Mouse (Mus musculus): ENCODE measurements around the gene Eva1b. TPM values are rescaled to one million over a fixed set of nuclear protein-coding genes. Genes with fewer than 3 reads are reported as not detected.

Gene Eva1b
- polyA plus RNA-seq, 1 experiment = 57.5 TPM

DNA sequence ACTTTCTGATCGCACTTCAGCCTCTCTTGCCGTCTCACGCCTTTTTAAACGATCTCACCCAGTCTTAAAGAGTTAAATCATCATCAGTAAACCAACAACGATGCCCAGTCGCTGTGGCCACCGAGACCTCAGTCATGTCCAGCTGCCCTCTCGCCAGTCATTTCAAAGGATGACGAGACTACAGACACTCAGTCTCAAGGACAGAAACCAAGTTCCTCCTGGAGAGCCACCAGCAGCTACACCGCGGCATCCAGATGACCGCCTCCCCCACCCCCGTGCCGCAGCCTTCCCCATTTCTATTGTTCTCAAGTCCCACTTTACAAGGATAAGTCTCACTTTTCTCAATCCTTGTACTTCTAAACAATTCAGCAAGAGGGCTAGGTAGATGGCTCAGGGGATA lies 5.3 kb downstream of the Eva1b start:
- H3K27me3 ChIP-seq (ENCODE audit: control insufficient read depth, insufficient read depth, low read length) = no peaks in the 10 kb centered on the region
- H3K4me3 ChIP-seq (ENCODE audit: extremely low read depth, insufficient read depth, insufficient read length) = no peak overlapping the region
- no peaks in the 10 kb centered on the region for H3K36me3 ChIP-seq (ENCODE audit: control insufficient read depth, insufficient read depth, low read length)
- no peak for TF ChIP-seq CTCF (IDR thresholded peaks at IDR 0.05; ENCODE audit: extremely low read depth, insufficient read depth, insufficient read length, insufficient replicate concordance)
- no peak for TF ChIP-seq POLR2A (IDR thresholded peaks at IDR 0.05; ENCODE audit: low read depth, low read length)
- H3K27ac ChIP-seq (ENCODE audit: insufficient read depth, low read length) = no peak overlapping the region
- no peak for DNase-seq (ENCODE audit: low read depth in 1 of 2, low spot score in 2 of 2)
- WGBS = 80% methylated on average over 14 of the region's 14 CpGs
- peaks cover 6% of the 10 kb centered on the region for H3K4me1 ChIP-seq (ENCODE audit: control insufficient read depth, insufficient read depth, insufficient read length)

DNA sequence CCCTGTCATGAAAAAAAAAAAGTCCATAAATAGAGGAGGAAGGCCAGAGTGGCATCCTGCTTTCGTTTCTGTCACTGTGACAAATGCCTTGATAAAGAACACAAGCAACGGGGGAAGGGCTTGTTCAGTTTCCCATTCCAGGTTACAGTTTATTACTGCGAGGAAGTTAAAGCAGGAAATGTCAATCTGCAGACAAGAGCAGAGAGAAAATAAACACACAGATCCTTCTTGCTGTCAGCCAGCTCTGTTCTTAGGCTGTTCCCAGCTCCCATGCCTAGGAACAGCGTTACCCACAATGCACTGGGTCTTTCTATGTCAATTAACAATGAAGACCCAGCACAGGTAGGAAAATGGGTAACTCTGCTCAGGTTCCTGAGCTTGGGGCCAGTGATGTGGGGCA lies 7.6 kb downstream of the Eva1b start:
- Histone ChIP-seq H3K4me1 (ENCODE audit: control insufficient read depth, insufficient read depth, insufficient read length) (no peaks in the 10 kb centered on the region; the same call in 1 of the 2 replicates), H3K4me3 (ENCODE audit: extremely low read depth, insufficient read depth, insufficient read length) (no peak overlapping the region), H3K27me3 (ENCODE audit: control insufficient read depth, insufficient read depth, low read length) (no peaks in the 10 kb centered on the region), H3K27ac (ENCODE audit: insufficient read depth, low read length) (peak overlapping the region; percentile 21), H3K36me3 (ENCODE audit: control insufficient read depth, insufficient read depth, low read length) (no peaks in the 10 kb centered on the region)
- TF ChIP-seq POLR2A (IDR thresholded peaks at IDR 0.05; ENCODE audit: low read depth, low read length) (no peak), CTCF (IDR thresholded peaks at IDR 0.05; ENCODE audit: extremely low read depth, insufficient read depth, insufficient read length, insufficient replicate concordance) (no peak)
- DNase-seq (ENCODE audit: low read depth in 1 of 2, low spot score in 2 of 2) = no peak
- WGBS = 27% methylated on average over 4 of the region's 4 CpGs

DNA sequence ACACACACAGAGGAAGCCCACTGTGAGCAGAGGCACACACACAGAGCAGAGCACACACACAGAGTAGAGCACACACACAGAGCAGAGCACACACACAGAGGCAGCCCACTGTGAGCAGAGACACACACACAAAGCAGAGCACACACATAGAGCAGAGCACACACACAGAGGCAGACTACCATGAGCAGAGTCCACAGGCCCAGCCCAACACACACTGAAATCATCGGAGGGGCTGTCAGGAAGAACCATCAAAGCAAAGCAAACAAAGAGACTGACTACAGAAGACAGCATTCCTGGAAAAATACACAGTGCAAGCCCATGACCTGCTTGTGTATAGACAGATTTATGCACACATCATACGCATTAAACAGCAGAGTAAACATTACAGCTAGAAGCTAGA lies 8.3 kb downstream of the Eva1b start:
- TF ChIP-seq CTCF (IDR thresholded peaks at IDR 0.05; ENCODE audit: extremely low read depth, insufficient read depth, insufficient read length, insufficient replicate concordance) = no peak
- no peak for TF ChIP-seq POLR2A (IDR thresholded peaks at IDR 0.05; ENCODE audit: low read depth, low read length)
- H3K4me3 ChIP-seq (ENCODE audit: extremely low read depth, insufficient read depth, insufficient read length) = no peak overlapping the region
- H3K27me3 ChIP-seq (ENCODE audit: control insufficient read depth, insufficient read depth, low read length) = no peaks in the 10 kb centered on the region
- H3K27ac ChIP-seq (ENCODE audit: insufficient read depth, low read length) = no peak overlapping the region
- no peaks in the 10 kb centered on the region for H3K36me3 ChIP-seq (ENCODE audit: control insufficient read depth, insufficient read depth, low read length)
- WGBS = 74% methylated on average over 2 of the region's 2 CpGs
- no peak for DNase-seq (ENCODE audit: low read depth in 1 of 2, low spot score in 2 of 2)
- no peaks in the 10 kb centered on the region; the same call in 1 of the 2 replicates for H3K4me1 ChIP-seq (ENCODE audit: control insufficient read depth, insufficient read depth, insufficient read length)

DNA sequence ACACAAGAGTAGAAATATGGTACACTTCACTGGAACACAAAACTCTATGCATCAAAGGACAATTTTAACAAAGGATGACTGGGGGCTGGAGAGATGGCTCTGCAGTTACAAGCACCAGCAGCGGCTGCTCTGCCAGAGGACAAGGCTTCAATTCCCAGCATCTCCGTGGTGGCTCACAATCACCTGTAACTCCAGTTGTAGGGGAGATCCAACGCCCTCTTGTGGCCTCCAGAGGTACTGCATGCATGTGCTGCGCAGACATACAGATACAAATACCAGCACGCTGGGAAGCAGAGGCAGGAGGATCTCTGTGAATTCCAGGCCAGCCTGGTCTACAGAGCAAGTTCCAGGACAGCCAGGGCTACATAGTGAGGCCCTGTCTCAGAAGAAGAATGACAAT lies 9.1 kb downstream of the Eva1b start:
- WGBS = 75% methylated on average over 5 of the region's 5 CpGs
- TF ChIP-seq CTCF (IDR thresholded peaks at IDR 0.05; ENCODE audit: extremely low read depth, insufficient read depth, insufficient read length, insufficient replicate concordance) = peak; percentile 43; the same call in 1 of the 2 replicates
- no peak for TF ChIP-seq POLR2A (IDR thresholded peaks at IDR 0.05; ENCODE audit: low read depth, low read length)
- no peaks in the 10 kb centered on the region for H3K36me3 ChIP-seq (ENCODE audit: control insufficient read depth, insufficient read depth, low read length)
- H3K4me1 ChIP-seq (ENCODE audit: control insufficient read depth, insufficient read depth, insufficient read length) = no peaks in the 10 kb centered on the region; the same call in 1 of the 2 replicates
- no peak overlapping the region for H3K27ac ChIP-seq (ENCODE audit: insufficient read depth, low read length)
- DNase-seq (ENCODE audit: low read depth in 1 of 2, low spot score in 2 of 2) = no peak
- H3K27me3 ChIP-seq (ENCODE audit: control insufficient read depth, insufficient read depth, low read length) = no peaks in the 10 kb centered on the region
- H3K4me3 ChIP-seq (ENCODE audit: extremely low read depth, insufficient read depth, insufficient read length) = no peak overlapping the region

DNA sequence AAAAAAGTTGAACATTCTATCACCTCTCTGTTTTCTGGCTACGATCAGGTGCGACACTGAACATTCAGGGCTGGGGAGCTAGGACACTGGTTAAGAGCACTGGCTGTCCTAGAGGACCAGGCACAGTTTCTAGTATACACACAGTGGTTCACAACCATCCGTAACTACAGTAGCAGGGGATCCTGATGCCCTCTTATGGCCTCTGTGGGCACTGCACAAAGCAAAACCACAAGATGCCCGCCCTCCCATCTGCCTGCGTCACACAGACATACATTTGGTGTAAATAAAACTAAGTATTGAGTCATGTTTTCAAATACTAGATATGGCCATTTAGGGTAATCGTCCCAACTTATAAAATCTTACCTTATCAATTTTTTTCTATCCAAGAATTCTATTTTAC lies 10.0 kb downstream of the Eva1b start:
- no peaks in the 10 kb centered on the region for H3K36me3 ChIP-seq (ENCODE audit: control insufficient read depth, insufficient read depth, low read length)
- H3K4me1 ChIP-seq (ENCODE audit: control insufficient read depth, insufficient read depth, insufficient read length) = no peaks in the 10 kb centered on the region; the same call in 1 of the 2 replicates
- TF ChIP-seq POLR2A (IDR thresholded peaks at IDR 0.05; ENCODE audit: low read depth, low read length) (no peak), CTCF (IDR thresholded peaks at IDR 0.05; ENCODE audit: extremely low read depth, insufficient read depth, insufficient read length, insufficient replicate concordance) (peak; percentile 7; the same call in 1 of the 2 replicates)
- WGBS = 81% methylated on average over 6 of the region's 6 CpGs
- no peak overlapping the region for H3K27ac ChIP-seq (ENCODE audit: insufficient read depth, low read length)
- H3K27me3 ChIP-seq (ENCODE audit: control insufficient read depth, insufficient read depth, low read length) = no peaks in the 10 kb centered on the region
- no peak overlapping the region for H3K4me3 ChIP-seq (ENCODE audit: extremely low read depth, insufficient read depth, insufficient read length)
- no peak for DNase-seq (ENCODE audit: low read depth in 1 of 2, low spot score in 2 of 2)

DNA sequence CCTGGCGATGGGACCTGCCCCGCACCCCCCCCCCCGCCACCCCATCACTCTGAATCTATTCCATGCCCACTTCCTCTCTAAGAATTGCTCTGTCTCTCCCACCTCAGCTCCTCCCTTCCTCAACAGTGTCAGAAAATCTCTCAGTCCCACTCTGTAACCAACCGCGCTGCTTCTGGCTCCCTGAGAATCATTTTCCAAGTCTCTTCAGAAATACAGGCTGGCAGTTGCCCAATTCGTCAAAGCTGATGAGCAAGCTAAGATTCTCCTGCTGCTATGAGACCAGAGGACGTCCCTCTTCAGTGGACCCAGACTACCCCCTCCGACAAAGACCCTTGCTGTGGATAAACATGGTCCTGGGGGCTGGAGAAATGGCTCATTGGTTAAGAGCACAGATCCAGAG lies 11.9 kb downstream of the Eva1b start:
- Histone ChIP-seq H3K27ac (ENCODE audit: insufficient read depth, low read length) (no peak overlapping the region), H3K4me1 (ENCODE audit: control insufficient read depth, insufficient read depth, insufficient read length) (peaks cover 3% of the 10 kb centered on the region), H3K27me3 (ENCODE audit: control insufficient read depth, insufficient read depth, low read length) (no peaks in the 10 kb centered on the region), H3K4me3 (ENCODE audit: extremely low read depth, insufficient read depth, insufficient read length) (no peak overlapping the region), H3K36me3 (ENCODE audit: control insufficient read depth, insufficient read depth, low read length) (no peaks in the 10 kb centered on the region)
- TF ChIP-seq CTCF (IDR thresholded peaks at IDR 0.05; ENCODE audit: extremely low read depth, insufficient read depth, insufficient read length, insufficient replicate concordance) = no peak
- no peak for TF ChIP-seq POLR2A (IDR thresholded peaks at IDR 0.05; ENCODE audit: low read depth, low read length)
- no peak for DNase-seq (ENCODE audit: low read depth in 1 of 2, low spot score in 2 of 2)
- 68% methylated on average over 8 of the region's 8 CpGs for WGBS

DNA sequence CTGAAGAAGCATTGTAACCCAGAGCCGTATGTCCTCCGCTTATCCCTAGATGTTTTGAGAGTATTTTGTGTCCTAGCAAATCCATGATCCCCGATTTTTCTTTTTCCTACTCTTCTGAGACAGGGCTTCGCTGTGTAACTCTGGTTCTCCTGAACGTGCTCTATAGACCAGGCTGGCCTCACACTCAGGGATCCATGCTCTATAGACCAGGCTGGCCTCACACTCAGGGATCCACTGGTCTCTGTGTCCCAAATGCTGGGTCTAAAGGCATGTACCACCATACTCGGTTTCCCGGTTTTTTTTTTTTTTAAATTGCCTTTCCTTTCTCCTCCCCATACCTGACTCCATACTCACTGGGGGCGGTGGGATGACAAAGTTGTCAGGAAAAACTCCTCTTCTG lies 13.4 kb downstream of the Eva1b start:
- Histone ChIP-seq H3K36me3 (ENCODE audit: control insufficient read depth, insufficient read depth, low read length) (peaks cover 2% of the 10 kb centered on the region), H3K27me3 (ENCODE audit: control insufficient read depth, insufficient read depth, low read length) (no peaks in the 10 kb centered on the region), H3K4me1 (ENCODE audit: control insufficient read depth, insufficient read depth, insufficient read length) (peaks cover 3% of the 10 kb centered on the region), H3K27ac (ENCODE audit: insufficient read depth, low read length) (no peak overlapping the region), H3K4me3 (ENCODE audit: extremely low read depth, insufficient read depth, insufficient read length) (no peak overlapping the region)
- TF ChIP-seq CTCF (IDR thresholded peaks at IDR 0.05; ENCODE audit: extremely low read depth, insufficient read depth, insufficient read length, insufficient replicate concordance) (no peak), POLR2A (IDR thresholded peaks at IDR 0.05; ENCODE audit: low read depth, low read length) (no peak)
- DNase-seq (ENCODE audit: low read depth in 1 of 2, low spot score in 2 of 2) = no peak
- 91% methylated on average over 8 of the region's 8 CpGs for WGBS

Measured in spleen, adult 2 months (tissue).